Mouse (Mus musculus): Measurements from ENCODE around the gene Wdr45. TPM values are rescaled to one million over a fixed set of nuclear protein-coding genes. Genes with fewer than 3 reads are reported as not detected.

Wdr45 gene
- polyA plus RNA-seq (2015; fragmentation: Illumina TruSeq; extraction: RNeasy Lipid Tissue Mini Kit (QIAGEN cat#74804); ENCODE audit: insufficient read depth, low replicate concordance), result 38.0 TPM

DNA sequence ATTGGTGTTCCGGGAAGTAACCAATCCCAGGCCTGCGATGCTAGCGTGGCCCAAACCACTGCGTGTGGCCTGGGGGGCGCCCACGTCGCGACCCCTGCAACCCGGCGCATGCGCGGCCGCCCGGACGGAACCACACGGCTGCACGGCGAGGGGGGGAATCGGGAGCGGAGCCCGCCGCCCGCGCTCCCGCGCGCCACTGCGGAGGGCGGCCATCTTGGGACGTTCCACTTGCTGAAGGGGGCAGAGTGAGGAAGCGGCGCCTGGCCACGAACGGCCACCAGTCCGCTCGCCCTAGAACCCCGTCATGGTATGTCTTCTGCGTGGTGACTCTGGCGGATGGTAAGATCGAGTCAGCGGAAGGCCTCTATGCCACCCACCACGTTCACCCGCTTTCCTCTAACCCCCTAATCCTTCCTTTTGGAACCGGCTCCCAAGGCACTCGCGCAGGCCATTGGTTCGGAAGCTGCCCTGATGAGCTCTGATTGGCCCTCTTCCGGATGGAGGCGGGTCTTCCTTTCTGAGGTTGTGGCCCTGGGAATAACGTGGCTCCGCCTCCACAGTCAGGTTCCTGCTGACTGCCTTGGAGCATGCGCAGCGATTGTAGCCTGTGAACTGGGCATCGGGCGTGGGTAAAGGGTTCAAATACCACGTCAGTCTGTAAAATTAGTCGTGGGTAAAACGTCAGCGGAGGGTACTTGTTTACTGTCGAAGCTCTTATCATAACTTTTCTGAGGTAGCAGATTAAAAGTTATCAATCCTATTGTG is at the start of gene Wdr45:
Gene Wdr45 (plus strand): TSS at position 199 of the 765 bp plus-strand sequence.

DNA sequence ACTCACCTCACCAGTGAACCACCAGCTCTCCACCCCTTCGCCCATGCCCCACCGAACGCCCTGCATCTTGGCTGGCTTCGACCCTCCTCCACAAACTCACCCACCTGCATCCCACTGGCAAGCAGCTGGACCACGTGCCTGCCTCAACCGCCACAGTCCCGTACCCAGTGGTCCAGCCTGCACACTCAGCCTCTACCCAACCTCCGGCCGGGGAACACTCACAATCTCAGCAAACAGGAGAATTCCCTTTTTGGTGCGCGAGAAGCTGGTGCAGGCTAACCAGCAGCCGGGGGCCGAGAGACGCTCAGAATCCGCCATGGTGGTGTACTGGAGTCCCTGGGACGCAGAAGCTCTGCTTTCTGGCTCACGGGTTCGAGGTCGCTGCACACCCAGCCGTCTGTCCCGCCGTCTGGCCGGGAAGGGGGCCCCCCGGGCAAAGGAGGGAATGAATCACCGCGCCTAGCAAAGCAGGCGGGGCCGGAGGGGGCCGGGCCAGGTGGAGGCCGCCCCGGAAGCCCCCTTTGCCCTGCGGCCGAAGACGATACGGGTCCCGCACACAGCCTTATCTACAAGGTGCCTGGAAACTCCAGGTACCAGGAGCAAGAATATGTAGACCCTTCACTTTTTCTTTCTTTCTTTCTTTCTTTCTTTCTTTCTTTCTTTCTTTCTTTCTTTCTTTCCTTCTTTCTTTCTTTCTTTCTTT is 43.1 kb upstream of the Wdr45 start, which contains the start of gene Plp2:
Gene Plp2 (minus strand): TSS at position 470 of the 703 bp plus-strand sequence.

DNA sequence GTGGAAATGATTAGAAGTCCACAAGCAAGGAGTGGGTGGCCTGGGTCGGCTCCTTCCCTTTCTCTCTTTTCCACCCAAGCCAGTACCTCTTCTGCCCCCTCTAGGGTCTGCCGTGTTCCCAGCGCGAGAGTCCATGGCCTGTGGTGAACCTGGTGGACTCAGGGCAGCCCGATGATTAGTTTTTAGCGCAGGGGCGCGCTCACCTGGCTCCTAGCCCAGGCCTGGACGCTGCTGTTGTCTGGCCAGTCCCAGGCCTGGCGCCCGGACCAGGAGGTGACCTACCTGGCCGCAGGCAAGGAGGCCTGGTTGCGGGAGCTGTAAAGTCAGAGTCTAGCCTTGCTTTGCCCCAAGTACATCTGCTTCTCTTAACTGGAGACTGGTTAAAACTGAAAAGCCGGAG is 33.3 kb upstream of the Wdr45 start, which contains the start of gene Magix:
Gene Magix (minus strand): TSS at position 388 of the 400 bp plus-strand sequence.

DNA sequence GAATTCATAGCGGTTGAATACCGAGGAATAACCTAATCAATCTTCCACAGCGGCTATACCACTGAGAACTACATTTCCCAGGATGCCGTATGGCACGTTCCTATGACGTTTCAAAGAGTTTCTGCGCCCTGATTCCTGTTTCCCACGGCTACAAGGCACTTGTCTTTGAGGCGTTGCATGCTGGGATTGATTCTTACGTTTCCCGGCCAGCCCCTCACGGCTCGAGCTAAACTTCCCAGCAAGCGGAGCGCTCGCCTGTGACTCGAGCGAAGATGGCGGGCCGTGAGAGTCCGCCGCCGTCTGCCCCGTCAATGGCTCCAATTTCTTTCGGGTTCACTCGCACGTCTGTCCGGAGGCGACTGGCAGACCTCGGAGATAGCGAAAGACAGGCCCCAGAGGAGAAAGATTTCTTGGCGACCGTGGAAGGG is 17.2 kb upstream of the Wdr45 start, which contains the start of gene Gpkow:
Gene Gpkow (plus strand): TSS at position 178 of the 428 bp plus-strand sequence.

DNA sequence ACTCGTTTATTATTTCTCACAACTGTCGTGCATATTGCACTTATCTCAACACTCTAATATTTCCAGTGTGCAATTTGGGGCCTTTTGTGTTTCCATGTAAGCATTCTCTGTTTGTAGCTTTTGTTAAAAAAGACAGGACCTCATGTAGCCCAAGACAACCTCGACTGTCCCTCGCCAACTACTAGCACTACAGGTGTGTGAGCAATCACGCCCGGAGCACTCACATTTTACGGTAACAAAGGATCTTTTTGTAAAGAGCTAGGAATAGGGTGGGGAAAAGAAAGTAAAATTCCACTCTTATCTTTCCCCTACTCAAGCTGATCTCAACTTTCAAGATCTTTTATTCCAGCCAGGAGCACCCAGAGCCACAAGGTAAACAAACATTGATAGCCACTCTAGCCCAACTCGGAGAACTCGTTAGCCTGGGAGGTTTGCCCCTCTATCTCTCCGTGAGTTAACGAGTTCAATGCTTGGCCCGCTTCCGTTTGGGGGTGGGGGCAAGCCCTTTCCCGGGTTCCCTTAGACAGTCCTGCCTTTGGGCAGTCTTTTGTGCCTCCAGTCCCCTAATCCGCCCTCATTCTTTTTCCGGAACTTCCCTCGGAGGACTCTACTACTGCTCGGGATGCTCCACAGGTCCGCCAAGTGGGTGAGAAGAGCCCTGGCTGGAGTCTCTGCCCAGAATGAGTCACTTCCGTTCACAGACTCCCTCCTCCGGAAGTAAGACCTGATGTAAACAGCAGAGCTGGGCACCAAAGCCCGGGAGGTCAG is 7.6 kb downstream of the Wdr45 start, which contains the start of gene Gm45208:
Gene Gm45208 (plus strand): TSS at position 732 of the 768 bp plus-strand sequence.

DNA sequence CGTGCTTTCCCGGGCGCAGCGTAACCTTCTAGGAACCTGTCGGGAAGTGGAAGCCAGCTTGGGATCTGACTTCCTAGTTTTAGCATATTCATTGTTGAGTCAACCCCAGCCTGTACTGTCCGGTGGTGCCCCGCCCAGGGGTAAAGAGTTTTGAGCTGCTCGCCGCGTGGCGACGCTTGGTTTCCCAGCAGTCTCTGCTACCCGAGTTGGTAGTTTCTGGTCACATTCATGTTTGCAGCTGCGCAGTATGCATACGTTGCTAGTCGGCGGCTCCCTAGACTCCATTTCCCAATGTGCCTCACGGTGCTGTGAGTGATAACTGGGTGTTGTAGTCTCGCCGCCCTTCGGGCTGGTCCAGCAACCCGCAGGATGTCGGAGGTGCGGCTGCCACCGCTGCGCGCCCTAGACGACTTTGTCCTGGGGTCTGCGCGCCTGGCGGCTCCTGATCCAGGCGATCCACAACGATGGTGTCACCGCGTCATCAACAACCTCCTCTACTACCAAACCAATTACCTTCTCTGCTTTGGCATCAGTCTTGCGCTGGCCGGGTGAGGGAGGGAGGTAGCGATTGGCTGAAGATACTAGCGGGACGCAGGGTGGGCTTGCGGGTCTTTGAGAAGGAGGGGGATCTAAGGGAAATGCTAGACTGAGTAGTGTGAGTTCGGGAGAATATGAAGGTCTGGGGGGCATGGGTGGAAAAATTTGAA is 14.2 kb downstream of the Wdr45 start, which contains the start of gene Praf2:
Gene Praf2 (plus strand): TSS at position 225 of the 707 bp plus-strand sequence.

DNA sequence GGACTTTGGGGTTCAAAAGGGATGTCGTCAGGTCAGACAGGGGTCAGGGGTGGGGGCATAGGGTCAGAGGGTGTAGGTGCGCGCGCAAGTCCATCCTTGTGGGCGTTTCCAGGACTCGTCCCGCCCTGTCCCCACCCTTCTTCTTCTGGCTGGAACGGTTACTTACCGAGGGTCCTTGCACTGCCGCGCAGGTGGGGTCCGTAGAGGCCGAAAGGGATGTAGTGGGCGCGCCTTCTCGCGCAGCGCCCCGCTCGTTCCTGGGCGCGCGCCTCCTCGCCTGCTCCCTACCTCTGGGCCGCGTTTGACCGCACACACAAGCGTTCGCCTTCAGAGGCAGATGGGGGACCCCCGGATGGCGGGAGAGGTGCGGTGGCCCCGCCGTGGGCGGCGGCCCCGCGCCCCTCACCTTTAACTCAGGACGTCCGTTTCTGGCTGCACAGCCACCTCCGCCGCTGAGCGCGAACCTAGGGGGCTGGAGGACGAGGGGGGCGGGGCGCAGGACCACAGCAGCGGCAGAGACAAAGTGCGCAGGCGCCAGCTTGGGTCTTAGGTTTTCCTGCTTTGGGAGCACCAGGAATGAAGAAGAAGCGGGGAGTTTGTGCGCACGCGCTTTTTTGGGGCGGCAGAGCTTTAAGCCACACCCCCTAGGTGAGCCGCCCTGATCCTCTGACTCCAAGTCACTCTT is 36.4 kb downstream of the Wdr45 start, which contains the start of gene Ccdc120:
Gene Ccdc120 (minus strand): TSS at position 474 of the 685 bp plus-strand sequence.

DNA sequence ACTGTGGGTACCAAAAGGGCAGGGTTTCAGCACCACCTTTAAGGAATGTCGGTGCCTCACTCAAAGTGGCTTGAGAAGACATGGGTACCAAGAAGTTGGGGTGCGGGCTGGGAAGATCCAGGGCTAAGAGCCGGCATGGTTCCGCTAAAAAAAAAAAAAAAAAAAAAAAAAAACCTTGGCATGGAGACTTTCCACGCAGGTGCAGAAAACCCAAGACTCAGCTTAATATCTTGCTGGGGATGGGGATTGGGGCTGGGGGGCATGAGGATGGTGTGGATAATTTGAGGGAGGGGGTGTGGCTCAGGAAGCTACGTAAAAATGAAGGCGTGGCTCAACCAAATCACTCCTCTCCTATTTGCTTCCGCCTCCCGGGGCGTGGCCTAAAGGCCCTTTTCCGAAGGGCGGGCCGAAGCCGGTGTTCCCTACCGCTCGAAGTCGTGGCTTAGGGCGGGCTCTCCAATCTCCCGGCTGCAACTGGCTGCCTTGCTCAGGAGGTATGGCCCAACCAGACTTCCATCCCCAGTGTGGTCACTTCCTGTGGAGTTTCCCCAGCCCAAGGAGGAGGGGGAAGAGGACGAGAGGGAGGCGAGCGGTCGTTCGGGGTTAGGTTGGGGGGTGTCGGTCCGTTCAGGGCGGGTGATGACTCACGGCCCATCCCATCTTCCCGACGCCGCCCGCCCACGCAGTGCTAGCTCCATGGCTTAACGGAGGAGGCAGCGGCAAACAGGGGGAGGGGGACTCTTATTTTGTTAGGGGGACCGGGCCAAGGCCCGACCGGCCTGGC is 48.2 kb downstream of the Wdr45 start, which contains the start of gene Tfe3:
Gene Tfe3 (plus strand): TSS at position 424 of the 784 bp plus-strand sequence.

Other genes starting within 250 kb of the Wdr45 start
- gene Foxp3, start 140.7 kb upstream of the Wdr45 start, polyA plus RNA-seq (2015; fragmentation: Illumina TruSeq; extraction: RNeasy Lipid Tissue Mini Kit (QIAGEN cat#74804); ENCODE audit: insufficient read depth, low replicate concordance), result 7.6 TPM
- gene Ppp1r3f, start 140.1 kb upstream of the Wdr45 start, polyA plus RNA-seq (2015; fragmentation: Illumina TruSeq; extraction: RNeasy Lipid Tissue Mini Kit (QIAGEN cat#74804); ENCODE audit: insufficient read depth, low replicate concordance), result 2.0 TPM
- 11.4 TPM for gene Ccdc22, start 108.8 kb upstream of the Wdr45 start, polyA plus RNA-seq (2015; fragmentation: Illumina TruSeq; extraction: RNeasy Lipid Tissue Mini Kit (QIAGEN cat#74804); ENCODE audit: insufficient read depth, low replicate concordance)
- not detected for gene Cacna1f, start 107.2 kb upstream of the Wdr45 start, polyA plus RNA-seq (2015; fragmentation: Illumina TruSeq; extraction: RNeasy Lipid Tissue Mini Kit (QIAGEN cat#74804); ENCODE audit: insufficient read depth, low replicate concordance)
- gene Syp, start 75.9 kb upstream of the Wdr45 start, polyA plus RNA-seq (2015; fragmentation: Illumina TruSeq; extraction: RNeasy Lipid Tissue Mini Kit (QIAGEN cat#74804); ENCODE audit: insufficient read depth, low replicate concordance), result 4.1 TPM
- 18.5 TPM for gene Prickle3, start 57.1 kb upstream of the Wdr45 start, polyA plus RNA-seq (2015; fragmentation: Illumina TruSeq; extraction: RNeasy Lipid Tissue Mini Kit (QIAGEN cat#74804); ENCODE audit: insufficient read depth, low replicate concordance)
- 119 TPM for gene Plp2, start 42.9 kb upstream of the Wdr45 start, polyA plus RNA-seq (2015; fragmentation: Illumina TruSeq; extraction: RNeasy Lipid Tissue Mini Kit (QIAGEN cat#74804); ENCODE audit: insufficient read depth, low replicate concordance)
- 0.14 TPM for gene Magix, start 33.1 kb upstream of the Wdr45 start, polyA plus RNA-seq (2015; fragmentation: Illumina TruSeq; extraction: RNeasy Lipid Tissue Mini Kit (QIAGEN cat#74804); ENCODE audit: insufficient read depth, low replicate concordance)
- gene Gpkow, start 17.2 kb upstream of the Wdr45 start, polyA plus RNA-seq (2015; fragmentation: Illumina TruSeq; extraction: RNeasy Lipid Tissue Mini Kit (QIAGEN cat#74804); ENCODE audit: insufficient read depth, low replicate concordance), result 51.7 TPM
- gene Gm45208, start 7.9 kb downstream of the Wdr45 start, polyA plus RNA-seq (2015; fragmentation: Illumina TruSeq; extraction: RNeasy Lipid Tissue Mini Kit (QIAGEN cat#74804); ENCODE audit: insufficient read depth, low replicate concordance), result not detected
- 22.9 TPM for gene Praf2, start 14.1 kb downstream of the Wdr45 start, polyA plus RNA-seq (2015; fragmentation: Illumina TruSeq; extraction: RNeasy Lipid Tissue Mini Kit (QIAGEN cat#74804); ENCODE audit: insufficient read depth, low replicate concordance)
- gene Ccdc120, start 36.6 kb downstream of the Wdr45 start, polyA plus RNA-seq (2015; fragmentation: Illumina TruSeq; extraction: RNeasy Lipid Tissue Mini Kit (QIAGEN cat#74804); ENCODE audit: insufficient read depth, low replicate concordance), result 2.0 TPM
- 28.7 TPM for gene Tfe3, start 48.2 kb downstream of the Wdr45 start, polyA plus RNA-seq (2015; fragmentation: Illumina TruSeq; extraction: RNeasy Lipid Tissue Mini Kit (QIAGEN cat#74804); ENCODE audit: insufficient read depth, low replicate concordance)
- gene Gripap1, start 75.4 kb downstream of the Wdr45 start, polyA plus RNA-seq (2015; fragmentation: Illumina TruSeq; extraction: RNeasy Lipid Tissue Mini Kit (QIAGEN cat#74804); ENCODE audit: insufficient read depth, low replicate concordance), result 207 TPM
- gene Kcnd1, start 108.0 kb downstream of the Wdr45 start, polyA plus RNA-seq (2015; fragmentation: Illumina TruSeq; extraction: RNeasy Lipid Tissue Mini Kit (QIAGEN cat#74804); ENCODE audit: insufficient read depth, low replicate concordance), result 2.4 TPM
- 173 TPM for gene Otud5, start 127.0 kb downstream of the Wdr45 start, polyA plus RNA-seq (2015; fragmentation: Illumina TruSeq; extraction: RNeasy Lipid Tissue Mini Kit (QIAGEN cat#74804); ENCODE audit: insufficient read depth, low replicate concordance)
- 38.2 TPM for gene Pim2, start 163.9 kb downstream of the Wdr45 start, polyA plus RNA-seq (2015; fragmentation: Illumina TruSeq; extraction: RNeasy Lipid Tissue Mini Kit (QIAGEN cat#74804); ENCODE audit: insufficient read depth, low replicate concordance)
- 18.6 TPM for gene Slc35a2, start 169.7 kb downstream of the Wdr45 start, polyA plus RNA-seq (2015; fragmentation: Illumina TruSeq; extraction: RNeasy Lipid Tissue Mini Kit (QIAGEN cat#74804); ENCODE audit: insufficient read depth, low replicate concordance)
- gene Pqbp1, start 184.9 kb downstream of the Wdr45 start, polyA plus RNA-seq (2015; fragmentation: Illumina TruSeq; extraction: RNeasy Lipid Tissue Mini Kit (QIAGEN cat#74804); ENCODE audit: insufficient read depth, low replicate concordance), result 129 TPM
- gene Timm17b, start 185.0 kb downstream of the Wdr45 start, polyA plus RNA-seq (2015; fragmentation: Illumina TruSeq; extraction: RNeasy Lipid Tissue Mini Kit (QIAGEN cat#74804); ENCODE audit: insufficient read depth, low replicate concordance), result 22.6 TPM
- gene Gm10491, start 193.5 kb downstream of the Wdr45 start, polyA plus RNA-seq (2015; fragmentation: Illumina TruSeq; extraction: RNeasy Lipid Tissue Mini Kit (QIAGEN cat#74804); ENCODE audit: insufficient read depth, low replicate concordance), result not detected
- gene Gm10490, start 195.2 kb downstream of the Wdr45 start, polyA plus RNA-seq (2015; fragmentation: Illumina TruSeq; extraction: RNeasy Lipid Tissue Mini Kit (QIAGEN cat#74804); ENCODE audit: insufficient read depth, low replicate concordance), result not detected
- gene Pcsk1n, start 205.5 kb downstream of the Wdr45 start, polyA plus RNA-seq (2015; fragmentation: Illumina TruSeq; extraction: RNeasy Lipid Tissue Mini Kit (QIAGEN cat#74804); ENCODE audit: insufficient read depth, low replicate concordance), result not detected
- not detected for gene Eras, start 214.3 kb downstream of the Wdr45 start, polyA plus RNA-seq (2015; fragmentation: Illumina TruSeq; extraction: RNeasy Lipid Tissue Mini Kit (QIAGEN cat#74804); ENCODE audit: insufficient read depth, low replicate concordance)
- 14.7 TPM for gene Hdac6, start 233.6 kb downstream of the Wdr45 start, polyA plus RNA-seq (2015; fragmentation: Illumina TruSeq; extraction: RNeasy Lipid Tissue Mini Kit (QIAGEN cat#74804); ENCODE audit: insufficient read depth, low replicate concordance)